Mouse (Mus musculus): ENCODE results near the gene Tgfbr3.

Tgfbr3 gene

GRCm38 (mm10) chr5:107173483-107173882 is 115.9 kb downstream of the Tgfbr3 start:
- no peak for DNase-seq (ENCODE audit: low read depth, low spot score)

- DNase-seq (ENCODE audit: low read depth, low spot score), result no peak
Observed at GRCm38 (mm10) chr5:107171861-107172260, 117.6 kb downstream of the Tgfbr3 start.

- DNase-seq (ENCODE audit: low read depth, low spot score), result no peak
Observed at GRCm38 (mm10) chr5:107169796-107170195, 119.6 kb downstream of the Tgfbr3 start.

DNA sequence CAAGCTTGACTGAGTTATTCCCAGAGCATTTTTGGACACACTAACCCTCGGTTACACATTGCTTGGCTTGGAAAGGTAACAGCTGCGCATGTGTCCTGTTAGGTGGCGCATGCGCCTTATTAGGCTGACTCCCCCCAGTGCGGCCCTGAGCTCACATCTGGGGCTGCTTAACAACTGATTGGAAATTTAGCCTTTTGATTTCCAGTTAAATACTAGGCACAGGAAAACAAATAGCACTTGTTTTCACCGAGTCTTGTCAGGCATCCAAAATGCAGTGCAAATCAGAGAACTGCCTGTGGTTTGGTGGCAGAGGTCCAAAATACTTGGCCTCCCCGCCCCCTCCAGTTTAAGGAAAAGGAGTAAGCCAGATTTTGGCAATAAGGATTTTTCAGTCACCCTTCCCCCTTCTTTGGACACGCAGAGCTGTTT is 121.5 kb downstream of the Tgfbr3 start:
- DNase-seq (ENCODE audit: low read depth, low spot score), result peak; percentile 93

GRCm38 (mm10) chr5:107167373-107167772 is 122.1 kb downstream of the Tgfbr3 start:
- peak; percentile 89 for DNase-seq (ENCODE audit: low read depth, low spot score)

GRCm38 (mm10) chr5:107166659-107167370 is 122.6 kb downstream of the Tgfbr3 start:
- peak; percentile 89 for DNase-seq (ENCODE audit: low read depth, low spot score)

DNA sequence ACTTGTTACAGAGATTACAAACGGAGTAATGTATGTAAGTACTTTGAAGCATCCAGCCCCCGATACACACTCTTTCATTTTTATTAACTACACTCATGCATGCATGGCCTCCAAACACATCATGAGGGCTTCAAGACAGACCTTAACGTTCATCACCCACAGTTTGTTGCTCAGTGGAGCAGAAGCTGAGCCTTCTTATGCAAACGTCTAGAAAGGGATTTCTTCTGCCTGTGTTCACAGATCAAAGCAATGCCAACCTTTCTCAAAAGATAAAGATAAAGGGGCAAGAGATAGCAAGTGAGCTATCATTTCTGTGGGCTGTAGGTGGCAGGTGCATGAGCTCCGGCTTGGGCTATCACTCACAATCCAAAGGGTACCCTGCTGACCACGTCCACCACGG is 123.7 kb downstream of the Tgfbr3 start:
- no peak for DNase-seq (ENCODE audit: low read depth, low spot score)

GRCm38 (mm10) chr5:107165271-107165670 is 124.2 kb downstream of the Tgfbr3 start:
- no peak for DNase-seq (ENCODE audit: low read depth, low spot score)

- no peak for DNase-seq (ENCODE audit: low read depth, low spot score)
Observed at GRCm38 (mm10) chr5:107164856-107165255, 124.6 kb downstream of the Tgfbr3 start.

DNA sequence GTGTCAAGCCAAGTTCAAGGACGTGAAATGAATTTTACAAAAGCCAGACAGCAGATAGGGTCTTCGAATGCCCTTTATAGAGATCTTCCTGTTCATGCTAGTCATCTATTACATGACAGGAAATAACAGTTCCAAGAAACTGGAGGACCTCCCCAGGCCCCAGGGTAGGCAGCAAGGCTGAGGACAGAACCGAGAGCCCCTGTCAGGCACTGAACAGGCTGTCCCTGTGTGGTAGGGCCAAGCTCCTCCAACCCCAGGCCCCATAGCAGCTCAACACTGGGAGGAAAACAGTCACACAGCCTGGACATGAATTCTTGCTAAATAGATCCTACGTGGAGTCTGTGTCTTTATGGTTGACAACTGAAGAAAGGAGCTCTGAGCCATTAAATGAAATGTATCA is 125.3 kb downstream of the Tgfbr3 start:
- no peak for DNase-seq (ENCODE audit: low read depth, low spot score)

DNA sequence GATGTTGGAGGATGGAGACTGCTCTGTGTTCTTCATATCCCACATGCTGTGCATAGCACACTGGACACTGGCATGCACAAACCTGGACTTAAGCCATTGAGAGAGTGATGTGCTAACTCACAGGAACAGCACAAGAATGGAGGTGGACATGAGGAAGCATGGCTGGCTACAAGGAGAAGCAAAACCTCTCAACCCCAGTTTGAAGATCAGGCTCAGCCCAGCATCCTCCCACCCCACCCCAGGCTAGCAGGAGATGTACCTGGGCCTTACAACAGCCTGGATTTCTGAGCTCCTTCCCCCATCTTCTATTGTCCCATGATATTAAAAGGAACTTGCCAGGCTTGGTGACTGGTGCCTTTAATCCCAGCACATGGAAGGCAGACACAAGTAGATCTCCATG is 126.1 kb downstream of the Tgfbr3 start:
- DNase-seq (ENCODE audit: low read depth, low spot score), result no peak

- DNase-seq (ENCODE audit: low read depth, low spot score), result no peak
Observed at GRCm38 (mm10) chr5:107162812-107163211, 126.6 kb downstream of the Tgfbr3 start.

- no peak for DNase-seq (ENCODE audit: low read depth, low spot score)
Observed at GRCm38 (mm10) chr5:107162319-107162718, 127.1 kb downstream of the Tgfbr3 start.

GRCm38 (mm10) chr5:107159914-107160890 is 129.2 kb downstream of the Tgfbr3 start:
- DNase-seq (ENCODE audit: low read depth, low spot score), result peak; percentile 67

- peak; percentile 69 for DNase-seq (ENCODE audit: low read depth, low spot score)
Observed at GRCm38 (mm10) chr5:107158531-107159178, 130.8 kb downstream of the Tgfbr3 start.

DNA sequence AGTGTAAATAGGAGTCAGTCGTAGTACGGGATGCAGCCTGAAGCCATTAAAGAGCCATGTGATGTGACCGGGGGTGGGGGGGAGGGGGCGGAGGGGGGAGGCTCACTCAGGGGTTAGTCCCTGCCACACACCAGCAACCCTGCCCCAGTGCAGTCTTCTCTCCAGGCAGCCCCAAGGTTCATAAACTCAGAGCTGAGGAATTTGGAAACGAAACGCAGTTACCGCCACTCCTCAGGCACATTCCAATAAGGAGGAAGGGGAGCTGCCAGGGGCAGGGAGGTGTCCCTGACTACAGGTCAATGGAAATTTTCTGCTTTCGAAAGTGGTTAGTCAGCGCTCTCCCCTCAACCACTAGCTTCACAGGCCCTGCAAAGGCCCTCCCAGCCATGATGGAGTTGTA is 132.0 kb downstream of the Tgfbr3 start:
- peak; percentile 97 for DNase-seq (ENCODE audit: low read depth, low spot score)

DNA sequence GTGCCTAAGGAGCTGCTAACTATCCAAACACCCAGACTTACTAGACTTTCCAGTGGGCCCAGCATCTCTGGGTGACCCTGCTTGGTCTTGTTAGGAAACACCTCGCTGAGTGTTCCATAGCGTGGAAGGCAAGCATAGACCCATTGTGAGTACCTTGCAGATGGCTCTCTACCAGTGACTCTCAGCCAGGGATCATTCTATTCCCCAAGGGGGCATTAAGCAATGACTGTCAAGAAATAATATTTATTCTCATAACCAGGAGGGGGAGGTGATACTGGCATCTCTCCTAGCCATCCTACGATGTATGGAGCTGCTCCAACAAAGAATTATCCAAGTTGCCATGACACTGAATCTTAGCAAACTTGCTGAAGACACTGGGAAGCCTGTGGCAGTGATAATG is 133.3 kb downstream of the Tgfbr3 start:
- peak; percentile 60 for DNase-seq (ENCODE audit: low read depth, low spot score)

DNA sequence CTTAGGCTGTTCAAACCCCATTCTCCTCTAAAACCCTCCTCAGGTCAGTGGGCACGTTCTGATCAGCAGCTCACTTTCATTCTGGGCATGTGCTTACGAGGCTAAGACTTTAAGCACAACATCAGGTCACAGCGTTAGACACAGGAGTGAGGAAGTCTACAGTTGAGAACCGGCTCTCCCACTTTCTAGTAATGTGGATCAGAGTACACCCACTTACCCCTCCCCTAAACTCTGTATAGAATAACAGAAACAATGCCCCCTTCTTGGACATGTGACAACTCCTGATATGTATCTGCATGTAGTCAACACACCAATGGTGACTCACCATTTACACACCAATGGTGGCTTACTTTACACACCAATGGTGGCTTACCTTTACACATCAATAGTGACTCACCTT is 136.4 kb downstream of the Tgfbr3 start:
- DNase-seq (ENCODE audit: low read depth, low spot score), result no peak

DNA sequence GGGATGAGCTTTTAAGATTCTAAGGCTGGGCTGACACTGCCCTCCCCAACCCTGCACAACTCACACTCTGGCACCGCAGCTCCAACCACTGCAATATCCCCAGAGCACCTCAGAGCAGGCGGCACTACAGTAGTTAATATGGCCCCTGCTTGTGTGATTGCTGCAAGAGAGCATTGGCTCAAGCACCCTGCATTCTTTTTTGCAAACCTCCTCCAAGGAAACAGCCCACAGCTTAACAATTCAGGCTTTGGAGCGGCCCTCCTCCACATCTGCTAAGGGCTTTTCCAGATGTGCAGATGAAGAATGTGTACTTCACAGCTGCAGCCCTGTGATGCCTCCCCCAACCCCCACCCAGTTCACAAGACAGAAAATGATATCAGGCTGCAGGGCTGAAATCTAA is 138.1 kb downstream of the Tgfbr3 start:
- peak; percentile 51 for DNase-seq (ENCODE audit: low read depth, low spot score)

- no peak for DNase-seq (ENCODE audit: low read depth, low spot score)
Observed at GRCm38 (mm10) chr5:107150555-107151312, 138.7 kb downstream of the Tgfbr3 start.
